Mouse (Mus musculus) neural tube, embryonic 10.5 days (tissue): ENCODE data around the gene Gm49776.
"Not testable (repeated sequence)": the region's sequence is repeated elsewhere in the genome, so short reads cannot be mapped to it uniquely, and the experiment has no call there.

ENCODE experiments used
- DNase-seq: peaks from one replicate; pipeline ENCODE4 v3.0.0-alpha.2; 2017; ENCODE audit warnings: low spot score; ENCODE audit errors: extremely low spot score

The Gm49776 gene

DNA sequence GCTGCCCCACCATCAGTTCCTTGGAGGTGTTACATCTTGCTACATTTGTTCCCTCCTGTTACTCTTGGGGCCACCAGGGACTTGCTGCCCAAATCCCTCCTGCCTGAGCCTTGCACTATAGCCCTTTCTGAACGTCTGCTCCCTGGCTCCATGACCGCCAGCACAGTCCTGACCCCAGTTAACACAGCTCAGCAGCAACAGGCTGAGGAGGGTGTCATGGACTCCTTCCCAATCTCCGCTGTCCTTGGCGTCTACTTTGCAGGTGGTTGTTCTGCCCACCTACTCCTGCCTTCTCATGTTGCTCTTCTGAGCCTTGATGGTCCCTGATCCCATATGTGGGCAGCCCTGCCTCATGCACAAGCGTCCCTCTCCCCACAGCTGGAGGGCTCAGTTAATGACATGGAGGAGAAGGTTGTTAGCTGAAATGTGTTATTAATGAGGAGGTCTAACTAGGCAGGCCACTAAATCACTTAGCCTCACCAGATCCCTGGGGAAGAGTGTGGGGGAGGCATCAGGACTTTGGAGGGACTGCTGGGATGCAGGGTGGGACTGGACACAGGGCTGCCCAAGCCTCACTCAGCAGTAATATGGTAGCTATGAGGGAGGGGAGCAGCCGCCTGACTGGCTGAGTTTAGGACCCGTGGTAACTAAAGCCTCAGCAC is 54.6 kb downstream of the Gm49776 start:
- no peak for DNase-seq

DNA sequence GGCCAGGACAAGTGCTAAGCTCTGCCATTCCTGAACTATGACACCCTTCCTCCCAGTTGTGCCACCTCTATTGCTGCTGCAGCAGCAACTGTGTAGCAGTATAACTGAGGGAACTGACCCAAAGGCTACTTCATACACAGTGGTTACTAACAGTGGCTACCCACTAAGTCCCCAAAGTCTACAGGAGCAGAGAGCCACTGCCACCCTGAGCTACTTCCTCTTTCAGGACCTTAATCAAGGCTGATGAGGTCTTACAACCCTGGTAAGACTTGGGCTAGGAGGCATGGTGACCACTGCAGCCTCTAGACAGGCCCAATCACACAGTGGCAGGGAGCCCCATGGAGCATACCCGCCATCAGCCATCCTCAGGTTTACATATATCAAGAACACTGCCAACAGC is 56.1 kb downstream of the Gm49776 start:
- DNase-seq, result no peak

DNA sequence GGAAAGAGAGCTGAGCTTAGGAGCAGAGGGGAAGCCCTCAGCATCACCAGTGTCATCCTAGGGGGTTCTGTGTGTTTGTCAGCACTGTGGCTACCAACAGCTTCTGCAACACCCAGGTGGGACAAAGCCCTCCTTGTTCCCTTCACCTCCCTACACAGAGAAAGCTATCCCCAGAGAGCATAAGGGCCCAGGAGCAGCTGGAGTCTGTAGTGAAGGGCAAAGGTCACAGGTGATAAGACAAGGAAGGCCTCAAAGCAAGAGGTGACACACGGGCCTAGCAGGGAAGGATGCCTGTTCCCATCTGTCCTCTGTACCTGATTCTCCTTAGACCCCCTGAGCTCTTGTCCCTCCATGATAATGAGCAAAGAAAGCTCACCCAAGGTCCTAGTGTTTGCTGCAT is 56.5 kb downstream of the Gm49776 start:
- no peak for DNase-seq

DNA sequence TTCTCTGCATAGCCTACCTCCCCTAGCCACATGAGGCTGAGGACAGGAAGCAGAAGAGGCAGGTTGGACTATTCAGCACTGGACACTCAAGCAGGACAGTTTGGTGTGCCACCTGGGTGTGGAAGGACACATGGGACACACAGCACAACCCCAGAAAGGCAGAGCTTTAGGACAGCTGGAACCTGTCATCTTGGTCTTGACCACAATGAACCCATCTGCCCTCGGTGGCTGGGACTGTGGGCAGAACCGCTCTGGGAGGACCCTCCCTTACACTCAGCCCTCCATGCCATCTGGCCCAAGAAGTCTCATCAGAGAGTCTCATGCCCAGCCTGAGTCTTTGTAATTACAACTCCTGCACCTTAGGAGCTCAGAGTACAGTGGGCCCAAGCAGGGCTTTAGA is 58.1 kb downstream of the Gm49776 start:
- no peak for DNase-seq

DNA sequence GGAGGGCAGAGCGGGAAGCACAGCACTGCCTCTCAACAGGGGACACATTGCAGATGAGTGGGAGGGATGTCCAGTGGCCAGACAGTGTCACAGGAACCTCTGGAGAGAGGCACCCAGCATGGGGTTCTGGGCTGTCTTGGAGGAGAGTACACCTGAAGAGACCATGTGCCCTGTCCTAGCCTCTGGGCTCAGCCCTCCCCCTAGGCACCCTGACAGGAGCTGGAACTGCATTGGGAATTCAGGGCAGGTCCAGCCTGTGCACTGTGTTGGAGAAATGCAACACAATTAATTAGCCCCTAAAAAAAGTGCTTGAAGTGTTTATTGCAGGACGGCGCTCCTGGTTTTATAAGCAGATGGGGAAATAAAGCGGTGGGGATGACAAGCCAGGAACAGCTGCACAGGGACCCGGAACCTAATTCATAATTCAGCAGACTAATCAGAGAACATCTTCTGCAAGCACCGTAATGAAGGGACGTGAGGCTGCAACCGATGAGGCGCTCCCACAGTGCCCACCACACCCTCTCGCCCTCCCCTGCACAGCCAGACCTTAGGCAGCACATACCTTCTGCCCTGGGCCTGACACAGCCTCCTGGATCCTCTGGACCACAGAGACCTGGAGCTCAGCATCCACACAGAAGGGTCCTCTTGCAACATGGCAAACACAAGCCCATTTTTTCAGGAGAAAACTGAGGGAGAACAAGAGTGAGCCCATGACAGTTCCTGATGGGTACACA is 59.6 kb downstream of the Gm49776 start:
- no peak for DNase-seq

DNA sequence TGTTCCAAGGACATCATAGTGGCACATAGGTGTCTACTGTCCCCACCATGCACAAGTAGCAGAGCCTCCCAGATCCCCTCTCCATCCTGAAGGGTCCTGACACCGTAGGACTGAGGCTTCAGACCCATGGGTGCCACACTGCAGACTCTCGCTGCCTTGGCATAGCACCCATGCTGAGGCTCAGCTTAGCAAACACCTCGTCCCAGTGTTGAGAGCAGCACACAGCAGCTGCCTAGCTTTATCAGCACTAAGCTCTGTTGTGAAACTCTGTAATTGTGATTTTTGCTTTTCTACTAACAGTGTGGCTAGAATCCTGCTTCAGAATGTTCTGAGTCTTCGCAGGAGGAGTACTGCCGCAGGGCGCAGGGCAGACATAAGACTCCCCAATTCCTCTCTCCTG is 60.2 kb downstream of the Gm49776 start:
- no peak for DNase-seq

DNA sequence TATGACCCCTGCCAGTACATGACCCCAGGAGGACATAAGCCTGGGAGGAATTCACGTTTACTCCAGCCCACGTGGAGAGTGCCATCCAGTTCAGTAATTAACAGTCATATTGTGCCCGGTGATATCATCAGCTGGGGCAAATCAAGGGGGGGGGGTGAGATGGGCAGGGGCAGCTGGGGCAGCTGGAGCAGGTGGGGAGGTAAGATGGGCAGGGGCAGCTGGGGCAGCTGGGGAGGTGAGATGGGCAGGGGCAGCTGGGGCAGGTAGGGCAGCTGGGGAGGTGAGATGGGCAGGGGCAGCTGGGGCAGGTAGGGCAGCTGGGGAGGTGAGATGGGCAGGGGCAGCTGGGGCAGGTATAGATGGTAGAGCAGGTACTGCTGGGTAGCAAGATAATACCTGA is 62.6 kb downstream of the Gm49776 start:
- DNase-seq, result not testable (repeated sequence)
